7 mouse cellular contexts compared by ENCODE assay signal in genomic region chr14:14098330-14098980, GRCm38 (mm10). TPM values are rescaled to one million over a fixed set of nuclear protein-coding genes. Genes with fewer than 3 reads are reported as not detected.
DNase-seq lines count a peak whose midpoint lies in the region; ATAC-seq and TF ChIP-seq lines count a peak whose summit lies in the region.

No protein-coding gene starts in this region.

- peak; percentile 80 for ATAC-seq in midbrain, embryonic 13.5 days

- H3K27ac ChIP-seq in cortical plate, adult 2 months (ENCODE audit: insufficient read depth, low read length): no peak overlapping the region
- no peak overlapping the region for H3K27ac ChIP-seq in midbrain, embryonic 13.5 days

- peak; percentile 99 for TF ChIP-seq CTCF in cortical plate, adult 2 months (IDR thresholded peaks at IDR 0.05; ENCODE audit: extremely low read depth, insufficient read depth, low read length)

- H3K4me1 ChIP-seq in cortical plate, adult 2 months (ENCODE audit: control insufficient read depth, insufficient read depth, low read length): peaks cover 3% of the 10 kb centered on the region; the same call in 1 of the 2 replicates
- no peaks in the 10 kb centered on the region for H3K4me1 ChIP-seq in midbrain, embryonic 13.5 days (replicated peaks)

- H3K9ac ChIP-seq in midbrain, embryonic 13.5 days (replicated peaks): no peak overlapping the region

- TF ChIP-seq POLR2A in cortical plate, adult 2 months (IDR thresholded peaks at IDR 0.05; ENCODE audit: extremely low read depth, insufficient read depth, low read length): no peak

- peak; percentile 84 to 85 for DNase-seq in adrenal gland, adult 18-20 months (ENCODE audit: low spot score in 2 of 2)
- peak; percentile 87 for DNase-seq in gastrocnemius, postnatal 14 days
- peak; percentile 85 for DNase-seq in kidney, adult 11 months
- peak; percentile 81 to 86 for DNase-seq in left cerebral cortex, postnatal 36 days (ENCODE audit: low spot score in 2 of 2)
- DNase-seq in spleen, adult 12 weeks (ENCODE audit: low spot score): peak; percentile 74

- H3K4me3 ChIP-seq in cortical plate, adult 2 months (ENCODE audit: insufficient read depth, low read length): no peak overlapping the region
- no peak overlapping the region for H3K4me3 ChIP-seq in midbrain, embryonic 13.5 days (replicated peaks)

- H3K36me3 ChIP-seq in midbrain, embryonic 13.5 days: peaks cover 47% of the 10 kb centered on the region

- 28% methylated on average over 10 of the region's 10 CpGs for WGBS in midbrain, embryonic 13.5 days

- H3K27me3 ChIP-seq in midbrain, embryonic 13.5 days: no peaks in the 10 kb centered on the region

- H3K9me3 ChIP-seq in midbrain, embryonic 13.5 days: no peaks in the 10 kb centered on the region

- no peak overlapping the region for H3K4me2 ChIP-seq in midbrain, embryonic 13.5 days (replicated peaks)

- intact Hi-C loops in gastrocnemius, postnatal 14 days (cut with DNase I; ENCODE audit: low total_unique reads): loop anchor here (10.0 kb wide), 1 partner anchor 114 kb away; no protein-coding TSS in a partner anchor
- intact Hi-C loops in left cerebral cortex, postnatal 36 days (cut with DNase I): loop anchor here (5.0 kb wide), 2 partner anchors 81 to 136 kb away; partner anchors contain the start of genes Atxn7 and Thoc7

RNA-seq across cellular contexts. Expression of gene Psmd6, which starts 22.3 kb away (rescaled TPM):
- 100 to 1,000 TPM; 109 to 127 TPM for total RNA-seq in adrenal gland, adult 18-20 months (2021)
- polyA plus RNA-seq in cortical plate, adult 2 months (2012; rRNA removed): 86.8 and 93.1 TPM in 2 replicates
- 100 to 1,000 TPM; 158 to 174 TPM for total RNA-seq in gastrocnemius, postnatal 14 days (2021)
- total RNA-seq in left cerebral cortex, postnatal 36 days (2021): 100 to 1,000 TPM; 101 to 112 TPM
- 285 and 292 TPM in 2 replicates for polyA plus RNA-seq in midbrain, embryonic 13.5 days (2015; fragmentation: Nextera tagmentation; extraction: Ambion mirVana)
